Mouse (Mus musculus): Measurements from ENCODE around the gene Smtn. TPM values are rescaled to one million over a fixed set of nuclear protein-coding genes. Genes with fewer than 3 reads are reported as not detected.

Smtn gene
- polyA plus RNA-seq, 1 experiment from 2014 or later, result 109 TPM

GRCm38 (mm10) chr11:3515216-3515615 lies 25.2 kb downstream of the Smtn start:
- H3K36me3 ChIP-seq (ENCODE audit: control insufficient read depth, insufficient read depth, low read length), result no peaks in the 10 kb centered on the region; the same call in 1 of the 2 replicates
- ATAC-seq (ENCODE audit: insufficient number of reproducible peaks, insufficient read depth, low FRiP score, low read depth), result no peak
- WGBS, result 9% methylated on average over 4 of the region's 4 CpGs
- peak overlapping the region; percentile 59 for H3K4me2 ChIP-seq (replicated peaks; ENCODE audit: low read depth, low read length)
- H3K4me3 ChIP-seq (ENCODE audit: low read depth, low read length), result peak overlapping the region; percentile 58
- H3K4me1 ChIP-seq (ENCODE audit: control insufficient read depth, insufficient read depth, low read length), result peaks cover 17% of the 10 kb centered on the region
- H3K27ac ChIP-seq (ENCODE audit: low read length), result no peak overlapping the region; the same call in 1 of the 2 replicates
- peak overlapping the region; percentile 28; the same call in 1 of the 2 replicates for H3K9ac ChIP-seq (replicated peaks; ENCODE audit: low read depth, low read length)
- no peaks in the 10 kb centered on the region for H3K9me3 ChIP-seq (ENCODE audit: control insufficient read depth, low read depth, low read length)
- peaks cover 3% of the 10 kb centered on the region; the same call in 1 of the 2 replicates for H3K27me3 ChIP-seq (ENCODE audit: control insufficient read depth, insufficient read depth, low read length)

- under 1% methylated on average over 26 of the region's 26 CpGs for WGBS
- peak within 1 kb of the TSS; percentile 28; the same call in 1 of the 2 replicates for H3K9ac ChIP-seq (replicated peaks; ENCODE audit: low read depth, low read length)
- peaks cover 17% of the 10 kb centered on the region for H3K4me1 ChIP-seq (ENCODE audit: control insufficient read depth, insufficient read depth, low read length)
- H3K4me2 ChIP-seq (replicated peaks; ENCODE audit: low read depth, low read length), result peak within 1 kb of the TSS; percentile 59
- H3K4me3 ChIP-seq (ENCODE audit: low read depth, low read length), result peak within 1 kb of the TSS; percentile 58
- H3K27ac ChIP-seq (ENCODE audit: low read length), result no peak within 1 kb of the TSS; the same call in 1 of the 2 replicates
- H3K27me3 ChIP-seq (ENCODE audit: control insufficient read depth, insufficient read depth, low read length), result peaks cover 3% of the 10 kb centered on the region; the same call in 1 of the 2 replicates
- H3K36me3 ChIP-seq (ENCODE audit: control insufficient read depth, insufficient read depth, low read length), result no peaks in the 10 kb centered on the region; the same call in 1 of the 2 replicates
- ATAC-seq (ENCODE audit: insufficient number of reproducible peaks, insufficient read depth, low FRiP score, low read depth), result peak; percentile 76
- no peaks in the 10 kb centered on the region for H3K9me3 ChIP-seq (ENCODE audit: control insufficient read depth, low read depth, low read length)
Observed at GRCm38 (mm10) chr11:3514529-3515054, 25.8 kb downstream of the Smtn start, which contains the start of gene Selenom. Selenom (plus strand) TSS chr11:3514684.

GRCm38 (mm10) chr11:3513291-3513690 lies 27.1 kb downstream of the Smtn start:
- ATAC-seq (ENCODE audit: insufficient number of reproducible peaks, insufficient read depth, low FRiP score, low read depth), result no peak
- Histone ChIP-seq H3K9ac (replicated peaks; ENCODE audit: low read depth, low read length) (no peak overlapping the region), H3K4me2 (replicated peaks; ENCODE audit: low read depth, low read length) (no peak overlapping the region), H3K36me3 (ENCODE audit: control insufficient read depth, insufficient read depth, low read length) (no peaks in the 10 kb centered on the region), H3K9me3 (ENCODE audit: control insufficient read depth, low read depth, low read length) (no peaks in the 10 kb centered on the region), H3K4me3 (ENCODE audit: low read depth, low read length) (no peak overlapping the region), H3K27ac (ENCODE audit: low read length) (no peak overlapping the region), H3K4me1 (ENCODE audit: control insufficient read depth, insufficient read depth, low read length) (peaks cover 17% of the 10 kb centered on the region), H3K27me3 (ENCODE audit: control insufficient read depth, insufficient read depth, low read length) (peaks cover 3% of the 10 kb centered on the region; the same call in 1 of the 2 replicates)
- WGBS, result 89% methylated on average over 6 of the region's 6 CpGs

GRCm38 (mm10) chr11:3510321-3510720 lies 30.1 kb downstream of the Smtn start:
- 84% methylated on average over 2 of the region's 2 CpGs for WGBS
- no peak overlapping the region for H3K9ac ChIP-seq (replicated peaks; ENCODE audit: low read depth, low read length)
- H3K27me3 ChIP-seq (ENCODE audit: control insufficient read depth, insufficient read depth, low read length), result no peaks in the 10 kb centered on the region
- H3K36me3 ChIP-seq (ENCODE audit: control insufficient read depth, insufficient read depth, low read length), result no peaks in the 10 kb centered on the region
- H3K4me2 ChIP-seq (replicated peaks; ENCODE audit: low read depth, low read length), result no peak overlapping the region
- no peaks in the 10 kb centered on the region for H3K9me3 ChIP-seq (ENCODE audit: control insufficient read depth, low read depth, low read length)
- peaks cover 5% of the 10 kb centered on the region; the same call in 1 of the 2 replicates for H3K4me1 ChIP-seq (ENCODE audit: control insufficient read depth, insufficient read depth, low read length)
- no peak overlapping the region for H3K4me3 ChIP-seq (ENCODE audit: low read depth, low read length)
- no peak for ATAC-seq (ENCODE audit: insufficient number of reproducible peaks, insufficient read depth, low FRiP score, low read depth)
- H3K27ac ChIP-seq (ENCODE audit: low read length), result no peak overlapping the region

GRCm38 (mm10) chr11:3509181-3510085 lies 31.0 kb downstream of the Smtn start:
- Histone ChIP-seq H3K36me3 (ENCODE audit: control insufficient read depth, insufficient read depth, low read length) (no peaks in the 10 kb centered on the region), H3K27me3 (ENCODE audit: control insufficient read depth, insufficient read depth, low read length) (no peaks in the 10 kb centered on the region), H3K9ac (replicated peaks; ENCODE audit: low read depth, low read length) (no peak overlapping the region), H3K9me3 (ENCODE audit: control insufficient read depth, low read depth, low read length) (no peaks in the 10 kb centered on the region), H3K4me3 (ENCODE audit: low read depth, low read length) (no peak overlapping the region), H3K4me1 (ENCODE audit: control insufficient read depth, insufficient read depth, low read length) (peaks cover 5% of the 10 kb centered on the region; the same call in 1 of the 2 replicates), H3K27ac (ENCODE audit: low read length) (no peak overlapping the region), H3K4me2 (replicated peaks; ENCODE audit: low read depth, low read length) (no peak overlapping the region)
- no peak for ATAC-seq (ENCODE audit: insufficient number of reproducible peaks, insufficient read depth, low FRiP score, low read depth)
- whole genome bisulfite sequencing, result 67% methylated on average over 8 of the region's 8 CpGs

GRCm38 (mm10) chr11:3508226-3508625 lies 32.2 kb downstream of the Smtn start:
- no peaks in the 10 kb centered on the region for H3K36me3 ChIP-seq (ENCODE audit: control insufficient read depth, insufficient read depth, low read length)
- no peak overlapping the region for H3K27ac ChIP-seq (ENCODE audit: low read length)
- no peaks in the 10 kb centered on the region for H3K4me1 ChIP-seq (ENCODE audit: control insufficient read depth, insufficient read depth, low read length)
- no peak for ATAC-seq (ENCODE audit: insufficient number of reproducible peaks, insufficient read depth, low FRiP score, low read depth)
- H3K4me3 ChIP-seq (ENCODE audit: low read depth, low read length), result no peak overlapping the region
- H3K9me3 ChIP-seq (ENCODE audit: control insufficient read depth, low read depth, low read length), result no peaks in the 10 kb centered on the region
- H3K27me3 ChIP-seq (ENCODE audit: control insufficient read depth, insufficient read depth, low read length), result no peaks in the 10 kb centered on the region
- no peak overlapping the region for H3K4me2 ChIP-seq (replicated peaks; ENCODE audit: low read depth, low read length)
- WGBS, result 40% methylated on average over 7 of the region's 7 CpGs
- no peak overlapping the region for H3K9ac ChIP-seq (replicated peaks; ENCODE audit: low read depth, low read length)

- H3K9me3 ChIP-seq (ENCODE audit: control insufficient read depth, low read depth, low read length), result no peaks in the 10 kb centered on the region
- WGBS, result 56% methylated on average over 11 of the region's 11 CpGs
- no peaks in the 10 kb centered on the region for H3K36me3 ChIP-seq (ENCODE audit: control insufficient read depth, insufficient read depth, low read length)
- H3K4me3 ChIP-seq (ENCODE audit: low read depth, low read length), result no peak overlapping the region
- peak overlapping the region; percentile 18; the same call in 1 of the 2 replicates for H3K4me2 ChIP-seq (replicated peaks; ENCODE audit: low read depth, low read length)
- H3K27me3 ChIP-seq (ENCODE audit: control insufficient read depth, insufficient read depth, low read length), result no peaks in the 10 kb centered on the region
- no peak for ATAC-seq (ENCODE audit: insufficient number of reproducible peaks, insufficient read depth, low FRiP score, low read depth)
- H3K27ac ChIP-seq (ENCODE audit: low read length), result no peak overlapping the region
- H3K9ac ChIP-seq (replicated peaks; ENCODE audit: low read depth, low read length), result 0 out of 2 replicates have a peak overlapping the region, but pooled peaks have one; percentile 1
- no peaks in the 10 kb centered on the region for H3K4me1 ChIP-seq (ENCODE audit: control insufficient read depth, insufficient read depth, low read length)
Observed at GRCm38 (mm10) chr11:3503755-3504693, 36.4 kb downstream of the Smtn start.
